Mouse (Mus musculus) E14TG2a.4 (cell line): ENCODE results near the gene Upb1.

Experiments used
- CTCF ChIP-seq: conservative IDR thresholded peaks from 2 replicates; pipeline ENCODE4 v1.5.1; 2014; ENCODE audit warnings: low read length
- NANOG ChIP-seq: IDR thresholded peaks from 2 replicates; pipeline ENCODE4 v1.6.1; 2014; ENCODE audit warnings: borderline replicate concordance, low read length, mixed read lengths
- POU5F1 ChIP-seq: IDR thresholded peaks from 2 replicates; pipeline ENCODE4 v1.6.1; 2014; ENCODE audit warnings: low read length, borderline replicate concordance

DNA sequence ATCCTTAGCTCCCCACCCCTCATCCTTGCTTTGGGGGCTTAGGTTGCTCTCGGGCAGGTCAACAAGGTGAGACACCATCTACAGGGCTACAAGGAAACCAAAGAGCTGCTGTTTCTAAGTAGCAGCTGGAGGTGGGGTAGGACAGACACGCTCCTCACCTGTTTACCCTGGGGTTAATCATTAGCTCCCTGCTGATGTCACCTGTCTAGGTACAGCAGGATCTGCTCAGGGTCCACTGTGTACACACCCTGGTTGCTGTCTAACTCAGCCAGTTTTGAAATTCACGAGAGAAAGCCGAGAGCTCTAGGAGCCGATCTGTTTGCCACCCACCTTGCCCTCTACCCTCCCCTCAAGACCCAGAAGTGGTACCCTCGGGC lies 28.1 kb downstream of the Upb1 start:
- no peak for TF ChIP-seq CTCF
- TF ChIP-seq POU5F1: no peak
- no peak for TF ChIP-seq NANOG
